Mouse (Mus musculus): ENCODE results near the gene Foxn1.

- TF ChIP-seq CTCF (IDR thresholded peaks at IDR 0.05; ENCODE audit: control insufficient read depth, insufficient read depth, low read length) (no peak), POLR2A (IDR thresholded peaks at IDR 0.05; ENCODE audit: borderline replicate concordance, control insufficient read depth, low read depth, low read length) (no peak)
Observed at GRCm38 (mm10) chr11:78328512-78329056, 57.8 kb downstream of the Foxn1 start.

Data from bone marrow, adult 2 months (tissue).